Mouse (Mus musculus): ENCODE data around the gene Cyp2j6. TPM values are rescaled to one million over a fixed set of nuclear protein-coding genes. Genes with fewer than 3 reads are reported as not detected.

Gene Cyp2j6
- polyA plus RNA-seq, 1 experiment from 2014 or later: 9.1 TPM

DNA sequence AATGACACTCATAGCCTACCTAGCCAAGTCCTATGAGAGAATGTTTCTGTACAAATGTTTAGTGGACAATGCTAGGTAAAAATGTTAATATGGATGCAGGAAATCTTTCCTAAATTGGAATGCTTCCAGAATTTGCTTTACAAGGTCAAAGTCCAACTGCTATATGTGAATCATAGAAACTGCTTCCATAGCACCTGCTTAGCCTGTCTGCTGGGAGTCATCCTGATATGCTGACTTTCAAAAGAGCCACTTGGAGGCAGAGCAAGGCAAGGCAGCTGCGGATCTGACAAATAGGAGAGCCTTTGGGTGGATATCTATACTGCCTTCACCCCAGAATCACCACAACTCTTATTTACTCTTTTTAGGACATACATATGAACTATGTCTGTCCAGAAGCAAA, 14.5 kb upstream of the Cyp2j6 start:
- no peaks in the 10 kb centered on the region for H3K36me3 ChIP-seq (ENCODE audit: insufficient read depth, low read length)
- H3K27ac ChIP-seq (ENCODE audit: low read length): no peak overlapping the region
- no peak overlapping the region for H3K4me3 ChIP-seq (ENCODE audit: low read depth, low read length)
- H3K9me3 ChIP-seq (ENCODE audit: low read length): no peaks in the 10 kb centered on the region
- no peaks in the 10 kb centered on the region for H3K27me3 ChIP-seq (replicated peaks; ENCODE audit: insufficient read depth, low read length)
- H3K4me1 ChIP-seq (ENCODE audit: insufficient read depth, low read depth, low read length): no peaks in the 10 kb centered on the region
- DNase-seq (ENCODE audit: low spot score) (no peak), ATAC-seq (no peak)
- TF ChIP-seq EP300 (IDR thresholded peaks at IDR 0.05) (no peak), CTCF (IDR thresholded peaks at IDR 0.05) (no peak)
- H3K4me2 ChIP-seq (replicated peaks; ENCODE audit: low read depth, low read length): no peak overlapping the region
- WGBS: 46% methylated on average over 1 of the region's 1 CpGs
- no peak overlapping the region for H3K9ac ChIP-seq (replicated peaks; ENCODE audit: low read depth)

DNA sequence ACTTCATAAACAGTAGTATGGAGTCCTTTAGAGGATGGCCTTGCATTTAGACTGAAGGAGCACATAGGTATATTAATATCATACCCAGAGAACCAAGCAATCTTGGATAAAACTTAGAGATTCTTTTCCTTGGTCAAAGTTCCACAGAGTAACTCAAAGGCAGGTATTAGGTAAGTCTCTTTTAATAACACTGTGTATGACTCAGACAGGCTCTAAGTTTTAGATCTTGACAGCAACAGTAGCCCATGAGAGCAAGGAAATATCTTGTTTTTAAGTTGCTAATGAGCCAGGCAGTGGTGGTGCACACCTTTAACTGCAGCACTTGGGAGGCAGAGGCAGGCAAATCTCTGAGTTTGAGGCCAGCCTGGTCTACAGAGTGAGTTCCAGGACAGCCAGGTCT, 12.3 kb upstream of the Cyp2j6 start:
- no peaks in the 10 kb centered on the region for H3K27me3 ChIP-seq (replicated peaks; ENCODE audit: insufficient read depth, low read length)
- no peak overlapping the region for H3K4me2 ChIP-seq (replicated peaks; ENCODE audit: low read depth, low read length)
- no peak for DNase-seq (ENCODE audit: low spot score)
- H3K36me3 ChIP-seq (ENCODE audit: insufficient read depth, low read length): no peaks in the 10 kb centered on the region
- H3K4me3 ChIP-seq (ENCODE audit: low read depth, low read length): no peak overlapping the region
- no peak overlapping the region for H3K27ac ChIP-seq (ENCODE audit: low read length)
- H3K9ac ChIP-seq (replicated peaks; ENCODE audit: low read depth): no peak overlapping the region
- no peak for ATAC-seq
- no peak for TF ChIP-seq EP300 (IDR thresholded peaks at IDR 0.05)
- TF ChIP-seq CTCF (IDR thresholded peaks at IDR 0.05): no peak
- no peaks in the 10 kb centered on the region for H3K9me3 ChIP-seq (ENCODE audit: low read length)
- H3K4me1 ChIP-seq (ENCODE audit: insufficient read depth, low read depth, low read length): no peaks in the 10 kb centered on the region

DNA sequence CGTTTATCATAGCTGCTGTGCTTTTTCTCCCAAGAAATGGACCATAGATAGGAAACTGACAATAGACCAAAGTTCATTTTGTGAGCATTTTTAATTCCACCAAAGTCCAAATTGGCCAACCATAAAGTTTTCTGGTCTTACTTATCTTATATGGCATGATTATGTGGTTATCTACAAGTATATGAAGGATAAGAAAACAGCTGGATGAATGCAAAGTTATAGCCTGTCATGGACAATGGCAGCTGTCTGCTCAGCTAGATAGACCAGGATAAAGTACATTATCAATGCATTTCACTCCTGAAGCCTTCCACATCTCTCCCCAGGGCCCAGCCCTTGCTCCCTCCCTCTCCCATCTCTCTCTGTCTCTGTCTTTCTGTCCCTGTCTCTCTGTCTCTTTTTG, 7.0 kb upstream of the Cyp2j6 start:
- ATAC-seq (no peak), DNase-seq (ENCODE audit: low spot score) (no peak)
- Histone ChIP-seq H3K36me3 (ENCODE audit: insufficient read depth, low read length) (no peaks in the 10 kb centered on the region), H3K9ac (replicated peaks; ENCODE audit: low read depth) (no peak overlapping the region), H3K9me3 (ENCODE audit: low read length) (no peaks in the 10 kb centered on the region), H3K4me1 (ENCODE audit: insufficient read depth, low read depth, low read length) (no peaks in the 10 kb centered on the region), H3K4me2 (replicated peaks; ENCODE audit: low read depth, low read length) (no peak overlapping the region), H3K27me3 (replicated peaks; ENCODE audit: insufficient read depth, low read length) (no peaks in the 10 kb centered on the region), H3K27ac (ENCODE audit: low read length) (no peak overlapping the region), H3K4me3 (ENCODE audit: low read depth, low read length) (no peak overlapping the region)
- TF ChIP-seq EP300 (IDR thresholded peaks at IDR 0.05) (no peak), CTCF (IDR thresholded peaks at IDR 0.05) (no peak)
- WGBS: 91% methylated on average over 1 of the region's 1 CpGs

DNA sequence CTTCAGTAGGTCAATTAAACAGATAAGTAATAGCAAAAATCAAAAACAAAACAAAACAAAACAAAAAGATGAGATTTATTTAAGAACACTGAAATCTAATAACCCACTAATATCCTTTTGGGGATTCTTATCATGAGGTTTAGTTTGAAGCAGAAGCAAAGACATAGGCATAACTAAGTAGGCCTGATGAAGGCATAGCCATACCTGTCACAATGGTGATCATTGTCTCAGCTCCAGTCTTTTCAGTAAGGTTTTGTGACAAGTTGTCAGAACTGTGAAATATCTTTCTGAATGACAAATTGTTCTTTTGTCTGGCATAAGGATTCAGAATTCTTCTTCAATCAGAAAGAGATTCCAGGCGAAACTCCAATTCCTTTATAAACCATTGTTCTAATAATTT, 6.3 kb upstream of the Cyp2j6 start:
- no peaks in the 10 kb centered on the region for H3K27me3 ChIP-seq (replicated peaks; ENCODE audit: insufficient read depth, low read length)
- H3K4me3 ChIP-seq (ENCODE audit: low read depth, low read length): no peak overlapping the region
- no peaks in the 10 kb centered on the region for H3K36me3 ChIP-seq (ENCODE audit: insufficient read depth, low read length)
- no peak overlapping the region for H3K27ac ChIP-seq (ENCODE audit: low read length)
- no peak for ATAC-seq
- no peaks in the 10 kb centered on the region for H3K9me3 ChIP-seq (ENCODE audit: low read length)
- WGBS: 88% methylated on average over 1 of the region's 1 CpGs
- no peaks in the 10 kb centered on the region for H3K4me1 ChIP-seq (ENCODE audit: insufficient read depth, low read depth, low read length)
- H3K9ac ChIP-seq (replicated peaks; ENCODE audit: low read depth): no peak overlapping the region
- TF ChIP-seq EP300 (IDR thresholded peaks at IDR 0.05) (no peak), CTCF (IDR thresholded peaks at IDR 0.05) (no peak)
- DNase-seq (ENCODE audit: low spot score): no peak
- H3K4me2 ChIP-seq (replicated peaks; ENCODE audit: low read depth, low read length): no peak overlapping the region

DNA sequence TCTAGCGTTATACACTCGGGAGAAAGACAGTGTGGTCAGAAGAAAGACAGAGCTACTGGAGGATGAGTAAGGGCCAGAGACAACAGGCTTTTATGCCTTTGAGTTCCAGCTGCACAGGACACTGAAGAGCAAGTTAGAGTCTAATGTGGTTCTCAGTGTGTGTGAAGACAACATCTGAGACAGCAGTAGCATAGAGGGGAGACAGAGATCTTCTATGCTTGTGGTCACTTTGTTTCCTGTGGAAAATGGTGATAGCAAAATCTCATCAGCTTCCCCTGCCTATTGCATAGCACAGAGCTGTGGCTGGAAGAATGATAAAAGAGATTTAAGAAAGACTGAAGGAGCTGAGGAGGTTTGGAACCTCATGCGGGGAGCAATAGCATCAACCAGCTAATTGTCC, 1.8 kb downstream of the Cyp2j6 start:
- DNase-seq (ENCODE audit: low spot score) (no peak), ATAC-seq (no peak)
- H3K36me3 ChIP-seq (ENCODE audit: insufficient read depth, low read length): no peaks in the 10 kb centered on the region
- WGBS: 74% methylated on average over 3 of the region's 3 CpGs
- TF ChIP-seq EP300 (IDR thresholded peaks at IDR 0.05) (no peak), CTCF (IDR thresholded peaks at IDR 0.05) (no peak)
- H3K4me2 ChIP-seq (replicated peaks; ENCODE audit: low read depth, low read length): no peak overlapping the region
- H3K4me1 ChIP-seq (ENCODE audit: insufficient read depth, low read depth, low read length): peaks cover 4% of the 10 kb centered on the region; the same call in 1 of the 2 replicates
- H3K27me3 ChIP-seq (replicated peaks; ENCODE audit: insufficient read depth, low read length): no peaks in the 10 kb centered on the region
- H3K27ac ChIP-seq (ENCODE audit: low read length): no peak overlapping the region
- H3K4me3 ChIP-seq (ENCODE audit: low read depth, low read length): no peak overlapping the region
- H3K9me3 ChIP-seq (ENCODE audit: low read length): no peaks in the 10 kb centered on the region
- no peak overlapping the region for H3K9ac ChIP-seq (replicated peaks; ENCODE audit: low read depth)

DNA sequence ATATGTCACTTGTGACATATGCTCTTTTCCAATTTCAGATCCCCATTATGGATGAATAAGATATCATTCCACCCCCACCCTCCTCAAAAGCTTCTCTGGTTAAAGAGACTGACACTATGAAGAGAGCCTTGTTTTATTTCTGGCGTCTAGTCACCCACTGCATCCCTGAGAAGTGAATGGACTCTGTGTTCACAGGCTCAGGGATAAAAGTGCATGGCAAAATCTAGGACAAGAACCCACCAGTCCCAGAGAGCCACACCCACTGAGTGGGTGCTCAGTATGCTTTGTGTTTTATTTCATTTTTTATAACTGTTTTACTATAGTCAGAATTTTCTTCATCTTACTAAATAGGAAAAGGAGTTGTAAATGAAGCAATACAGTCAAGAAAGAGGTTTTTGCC, 7.5 kb downstream of the Cyp2j6 start:
- H3K27me3 ChIP-seq (replicated peaks; ENCODE audit: insufficient read depth, low read length): no peaks in the 10 kb centered on the region
- no peak overlapping the region for H3K4me2 ChIP-seq (replicated peaks; ENCODE audit: low read depth, low read length)
- WGBS: 70% methylated on average over 1 of the region's 1 CpGs
- TF ChIP-seq CTCF (IDR thresholded peaks at IDR 0.05) (no peak), EP300 (IDR thresholded peaks at IDR 0.05) (no peak)
- no peak for DNase-seq (ENCODE audit: low spot score)
- no peaks in the 10 kb centered on the region for H3K9me3 ChIP-seq (ENCODE audit: low read length)
- H3K36me3 ChIP-seq (ENCODE audit: insufficient read depth, low read length): no peaks in the 10 kb centered on the region
- no peak overlapping the region for H3K27ac ChIP-seq (ENCODE audit: low read length)
- no peak for ATAC-seq
- H3K9ac ChIP-seq (replicated peaks; ENCODE audit: low read depth): no peak overlapping the region
- H3K4me3 ChIP-seq (ENCODE audit: low read depth, low read length): no peak overlapping the region
- H3K4me1 ChIP-seq (ENCODE audit: insufficient read depth, low read depth, low read length): no peaks in the 10 kb centered on the region

DNA sequence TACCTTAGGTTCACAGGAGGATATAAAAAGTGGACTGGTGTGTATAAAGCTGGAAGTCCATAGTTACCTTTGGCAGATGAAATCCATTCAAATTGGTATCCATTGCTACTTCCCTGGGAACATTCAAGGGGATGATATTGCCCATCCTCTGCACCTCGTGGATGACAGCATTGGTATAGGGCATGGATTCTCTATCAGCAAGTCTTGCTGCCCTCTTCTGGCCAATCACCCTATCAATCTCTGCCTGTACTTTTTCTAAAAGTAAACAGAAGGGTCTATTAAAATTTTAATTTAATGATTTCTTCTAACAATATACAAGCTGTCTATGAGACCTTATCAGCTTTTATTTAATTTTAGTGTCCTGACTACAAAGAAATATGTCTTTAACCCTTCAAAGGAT, 27.7 kb downstream of the Cyp2j6 start:
- Histone ChIP-seq H3K9me3 (ENCODE audit: low read length) (no peaks in the 10 kb centered on the region), H3K4me3 (ENCODE audit: low read depth, low read length) (no peak overlapping the region), H3K4me2 (replicated peaks; ENCODE audit: low read depth, low read length) (no peak overlapping the region), H3K27me3 (replicated peaks; ENCODE audit: insufficient read depth, low read length) (no peaks in the 10 kb centered on the region), H3K36me3 (ENCODE audit: insufficient read depth, low read length) (no peaks in the 10 kb centered on the region), H3K4me1 (ENCODE audit: insufficient read depth, low read depth, low read length) (no peaks in the 10 kb centered on the region), H3K27ac (ENCODE audit: low read length) (no peak overlapping the region), H3K9ac (replicated peaks; ENCODE audit: low read depth) (no peak overlapping the region)
- TF ChIP-seq EP300 (IDR thresholded peaks at IDR 0.05): no peak
- ATAC-seq: no peak
- no peak for DNase-seq (ENCODE audit: low spot score)
- 3% methylated on average over 1 of the region's 1 CpGs for WGBS

All from lung, postnatal 0 days (tissue).